Mouse (Mus musculus) stomach, postnatal 0 days (tissue): ENCODE measurements around the gene Gart. TPM values are rescaled to one million over a fixed set of nuclear protein-coding genes. Genes with fewer than 3 reads are reported as not detected.

Source experiments
- ATAC-seq: fragments of 200-750 bp; cut with Nextera tagmentation; 2 replicates; pipeline ENCODE4 v1.8.0; 2017; ENCODE audit not compliant: low FRiP score, low TSS enrichment
- DNase-seq: peaks from one replicate; pipeline ENCODE4 v3.0.0-alpha.2; 2016; ENCODE audit warnings: low spot score
- H3K27ac ChIP-seq: fragments of 300-500 bp; sonication (generic); replicated peaks from 2 replicates; pipeline ENCODE4 v1.5.1; 2014; ENCODE audit warnings: mild to moderate bottlenecking, control low read depth
- H3K27me3 ChIP-seq: fragments of 300-500 bp; sonication (generic); 2 replicates; pipeline ENCODE4 v1.6.1; 2014; ENCODE audit warnings: low read length; ENCODE audit not compliant: control insufficient read depth, insufficient read depth
- H3K36me3 ChIP-seq: fragments of 300-500 bp; sonication (generic); 2 replicates; pipeline ENCODE4 v1.6.1; 2014; ENCODE audit warnings: low read length, mixed read lengths; ENCODE audit not compliant: control insufficient read depth, insufficient read depth
- H3K4me1 ChIP-seq: fragments of 300-500 bp; sonication (generic); replicated peaks from 2 replicates; pipeline ENCODE4 v1.6.1; 2014; ENCODE audit warnings: antibody characterized with exemption; ENCODE audit not compliant: control insufficient read depth, insufficient read depth
- H3K4me2 ChIP-seq: fragments of 300-500 bp; sonication (generic); replicated peaks from 2 replicates; pipeline ENCODE4 v1.6.1; 2014; ENCODE audit warnings: low read depth, mild to moderate bottlenecking, control low read depth, moderate library complexity
- H3K4me3 ChIP-seq: fragments of 300-500 bp; sonication (generic); 2 replicates; pipeline ENCODE4 v1.5.1; 2014; ENCODE audit warnings: low read depth, low read length, control low read depth
- H3K9ac ChIP-seq: fragments of 300-500 bp; sonication (generic); 2 replicates; pipeline ENCODE4 v1.6.1; 2014; ENCODE audit warnings: mild to moderate bottlenecking, low read length, control low read depth, mixed read lengths
- H3K9me3 ChIP-seq: fragments of 300-500 bp; sonication (generic); 2 replicates; pipeline ENCODE4 v1.6.1; 2016; ENCODE audit warnings: low read length; ENCODE audit not compliant: control insufficient read depth
- CTCF ChIP-seq: IDR thresholded peaks from 2 replicates; pipeline ENCODE4 v1.5.1; 2016; ENCODE audit warnings: antibody characterized with exemption, low read depth, mild to moderate bottlenecking, moderate library complexity
- EP300 ChIP-seq: optimal IDR thresholded peaks from 2 replicates; pipeline ENCODE3; 2016; ENCODE audit warnings: antibody characterized with exemption
- WGBS: fragments of 180-500 bp; shearing (Covaris S2); extraction: QIAGEN DNeasy Blood & Tissue Kit; methylation state at CpG from one replicate; pipeline ENCODE4 v1.1.7; 2014; 5-methylcytosine and 5-hydroxymethylcytosine counted together
- polyA plus RNA-seq: library from polyadenylated mRNA; unstranded; fragments of >200 nt; fragmentation: Nextera tagmentation; extraction: Ambion mirVana; gene quantifications from 2 replicates; pipeline ENCODE4 v1.2.1, GENCODE M21; 2015

The Gart gene
- polyA plus RNA-seq, 1 experiment from 2014 or later = 36.4 TPM

DNA sequence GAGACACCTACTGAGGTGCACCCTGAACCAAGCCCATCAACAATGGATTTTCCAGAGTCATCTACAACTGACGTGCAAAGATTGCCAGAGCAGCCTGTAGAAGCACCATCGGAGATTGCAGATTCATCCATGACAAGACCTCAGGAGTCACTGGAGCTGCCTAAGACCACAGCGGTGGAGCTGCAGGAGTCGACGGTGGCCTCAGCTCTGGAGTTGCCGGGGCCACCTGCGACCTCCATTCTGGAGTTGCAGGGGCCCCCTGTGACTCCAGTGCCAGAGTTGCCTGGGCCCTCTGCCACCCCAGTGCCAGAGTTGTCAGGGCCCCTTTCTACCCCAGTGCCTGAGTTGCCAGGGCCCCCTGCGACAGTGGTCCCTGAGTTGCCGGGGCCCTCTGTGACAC, 8.5 kb upstream of the Gart start:
- Histone ChIP-seq H3K9ac (no peak overlapping the region), H3K9me3 (no peaks in the 10 kb centered on the region), H3K27ac (no peak overlapping the region), H3K36me3 (peaks cover 62% of the 10 kb centered on the region), H3K4me1 (no peaks in the 10 kb centered on the region), H3K27me3 (no peaks in the 10 kb centered on the region), H3K4me2 (no peak overlapping the region), H3K4me3 (no peak overlapping the region)
- no peak for ATAC-seq
- DNase-seq = no peak
- 99% methylated on average over 9 of the region's 9 CpGs for WGBS
- TF ChIP-seq EP300 (no peak), CTCF (no peak)

DNA sequence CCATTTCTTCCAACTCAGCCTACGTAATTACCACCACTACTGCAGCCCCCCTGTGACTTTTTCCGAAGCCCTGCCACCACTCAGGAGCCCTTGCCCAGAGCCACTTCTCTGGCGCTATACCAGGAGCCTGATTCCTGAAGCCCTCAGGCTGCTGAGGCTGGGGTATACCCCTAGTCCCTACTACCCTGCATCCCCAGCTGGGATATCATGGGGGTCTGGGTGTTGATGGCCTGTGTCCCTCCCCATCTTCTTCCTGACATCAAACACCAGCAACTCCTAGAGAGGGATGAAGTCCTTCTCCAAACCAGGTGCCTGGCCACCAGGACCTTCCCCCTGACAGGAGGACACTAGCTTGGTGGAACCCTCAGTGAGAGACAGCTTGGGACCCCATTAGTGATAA, 5.4 kb upstream of the Gart start:
- Histone ChIP-seq H3K9me3 (no peaks in the 10 kb centered on the region), H3K4me3 (no peak overlapping the region), H3K4me1 (no peaks in the 10 kb centered on the region), H3K36me3 (peaks cover 34% of the 10 kb centered on the region), H3K4me2 (no peak overlapping the region), H3K27ac (no peak overlapping the region), H3K9ac (no peak overlapping the region), H3K27me3 (no peaks in the 10 kb centered on the region)
- DNase-seq (no peak), ATAC-seq (no peak)
- TF ChIP-seq CTCF (no peak), EP300 (no peak)
- 81% methylated on average over 3 of the region's 3 CpGs for WGBS

DNA sequence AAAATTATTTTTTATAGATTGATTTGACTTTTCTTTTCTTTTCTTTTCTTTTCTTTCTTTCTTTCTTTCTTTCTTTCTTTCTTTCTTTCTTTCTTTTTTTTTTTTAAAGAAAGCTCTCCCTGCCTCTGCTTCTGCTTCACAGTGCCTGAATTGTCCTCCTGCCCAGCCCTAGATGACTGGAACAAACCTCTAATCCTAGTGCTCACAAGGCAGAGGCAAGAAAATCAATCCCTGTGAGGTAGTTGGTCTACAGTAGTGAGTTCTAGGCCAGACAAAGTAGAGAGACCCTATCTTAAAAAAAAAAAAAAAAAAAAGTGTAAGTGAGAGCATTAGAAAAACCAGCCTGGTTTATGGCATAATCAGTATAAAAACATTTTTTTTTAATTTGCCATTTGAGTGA, 3.0 kb upstream of the Gart start:
- H3K4me2 ChIP-seq = no peak overlapping the region
- no peak for ATAC-seq
- no peaks in the 10 kb centered on the region for H3K27me3 ChIP-seq
- H3K9ac ChIP-seq = no peak overlapping the region
- H3K4me1 ChIP-seq = no peaks in the 10 kb centered on the region
- no peak overlapping the region for H3K27ac ChIP-seq
- no peak overlapping the region for H3K4me3 ChIP-seq
- DNase-seq = no peak
- TF ChIP-seq EP300 (no peak), CTCF (no peak)
- H3K9me3 ChIP-seq = no peaks in the 10 kb centered on the region
- peaks cover 11% of the 10 kb centered on the region for H3K36me3 ChIP-seq

DNA sequence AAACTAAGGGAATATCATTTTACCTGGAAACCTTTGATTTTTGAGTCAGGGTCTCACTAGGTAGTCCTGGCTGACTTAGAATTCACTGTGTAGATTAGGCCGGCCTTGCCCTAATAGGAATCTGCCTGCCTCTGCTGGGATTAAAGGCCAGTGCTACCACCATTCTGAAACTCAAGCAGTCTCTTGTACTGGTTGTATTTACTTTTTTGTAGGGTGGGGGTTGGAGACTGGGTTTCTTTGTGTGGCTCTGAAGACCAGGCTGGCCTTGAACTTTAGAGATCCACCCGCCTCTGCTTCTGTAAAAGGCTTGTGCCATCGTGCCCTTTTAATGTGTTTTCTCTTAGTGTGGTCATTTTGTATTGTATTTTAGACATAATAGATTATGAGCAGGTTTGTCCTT, 2.5 kb upstream of the Gart start:
- no peaks in the 10 kb centered on the region for H3K4me1 ChIP-seq
- no peaks in the 10 kb centered on the region for H3K27me3 ChIP-seq
- H3K9ac ChIP-seq = 0 out of 2 replicates have a peak overlapping the region, but pooled peaks have one; percentile 27
- H3K9me3 ChIP-seq = no peaks in the 10 kb centered on the region
- 41% methylated on average over 3 of the region's 3 CpGs for WGBS
- H3K4me2 ChIP-seq = peak overlapping the region; percentile 46
- peaks cover 10% of the 10 kb centered on the region; the same call in 1 of the 2 replicates for H3K36me3 ChIP-seq
- DNase-seq (no peak), ATAC-seq (no peak)
- TF ChIP-seq EP300 = no peak
- TF ChIP-seq CTCF = no peak
- peak overlapping the region; percentile 30 for H3K4me3 ChIP-seq
- H3K27ac ChIP-seq = no peak overlapping the region

DNA sequence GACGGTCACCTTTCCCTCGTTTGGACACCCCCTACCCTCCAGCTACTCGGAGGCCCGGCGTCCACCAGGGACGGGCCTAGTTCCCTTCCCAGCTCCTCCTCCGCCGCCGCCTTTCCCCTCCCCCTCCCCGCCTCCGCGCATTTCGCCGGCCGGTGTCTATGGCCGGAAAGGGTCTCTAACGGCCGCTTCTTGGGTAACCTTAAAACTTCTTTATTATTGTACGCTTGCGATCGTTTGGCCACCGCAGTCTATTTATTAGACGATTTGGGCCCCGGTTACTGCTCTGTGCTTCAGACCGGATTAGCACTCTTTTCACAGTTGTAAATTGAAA, 1.4 kb upstream of the Gart start:
- Histone ChIP-seq H3K9me3 (no peaks in the 10 kb centered on the region), H3K36me3 (peaks cover 6% of the 10 kb centered on the region; the same call in 1 of the 2 replicates), H3K4me1 (no peaks in the 10 kb centered on the region), H3K4me3 (peak overlapping the region; percentile 78), H3K27me3 (no peaks in the 10 kb centered on the region), H3K4me2 (peak overlapping the region; percentile 66), H3K9ac (peak overlapping the region; percentile 92), H3K27ac (peak overlapping the region; percentile 100)
- no peak for TF ChIP-seq CTCF
- peak; percentile 10 for TF ChIP-seq EP300
- under 1% methylated on average over 25 of the region's 25 CpGs for WGBS
- DNase-seq (peak; percentile 84), ATAC-seq (peak; percentile 55)

DNA sequence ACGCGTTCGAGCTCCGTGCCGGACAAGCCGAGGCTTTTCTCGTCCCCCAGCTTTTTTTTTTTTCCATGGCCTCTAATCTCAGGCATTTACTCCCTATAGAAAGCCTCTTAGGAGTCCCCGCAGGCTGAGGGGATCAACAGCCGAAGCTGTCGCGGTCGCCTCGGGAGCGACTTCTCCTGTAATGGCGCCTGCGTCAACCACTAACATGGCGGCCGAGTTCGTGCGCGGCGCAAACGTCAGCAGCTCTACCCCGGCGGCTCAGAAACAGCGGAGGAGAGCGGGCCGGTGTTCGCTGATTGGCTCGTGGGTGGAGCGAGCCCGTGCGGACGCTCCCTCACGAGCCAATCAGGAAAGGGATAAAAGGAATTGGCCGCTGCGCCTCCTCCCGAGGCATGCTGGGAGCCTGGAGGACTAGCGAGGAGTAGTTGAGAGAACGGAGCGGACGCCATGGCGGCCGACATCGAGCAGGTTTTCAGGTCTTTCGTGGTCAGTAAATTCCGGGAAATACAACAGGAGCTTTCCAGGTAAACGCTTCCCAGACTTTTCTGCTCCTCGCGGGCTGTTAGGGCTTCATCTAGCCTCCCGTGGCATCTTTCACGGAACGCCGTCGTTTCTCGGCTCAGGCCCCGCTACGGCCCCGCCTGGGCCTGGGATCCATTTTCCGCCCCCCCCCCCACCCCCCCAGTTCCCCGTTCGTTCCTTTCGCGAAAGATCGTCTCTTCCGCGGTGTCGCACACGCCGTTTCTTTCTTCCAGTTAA, 888 bp upstream of the Gart start, which contains the start of gene Son:
Gene Son (plus strand): TSS at position 46 of the 759 bp plus-strand sequence.
- peak within 1 kb of the TSS; percentile 93 for H3K9ac ChIP-seq
- peak within 1 kb of the TSS; percentile 78 for H3K4me3 ChIP-seq
- H3K36me3 ChIP-seq = peaks cover 6% of the 10 kb centered on the region; the same call in 1 of the 2 replicates

More for the DNA sequence above, 888 bp upstream of the Gart start, which contains the start of gene Son:
- H3K4me2 ChIP-seq = peak within 1 kb of the TSS; percentile 93
- TF ChIP-seq EP300 (peak; percentile 84), CTCF (peak; percentile 4; the same call in 1 of the 2 replicates)
- H3K27me3 ChIP-seq = no peaks in the 10 kb centered on the region
- no peaks in the 10 kb centered on the region for H3K9me3 ChIP-seq
- under 1% methylated on average over 68 of the region's 70 CpGs for whole genome bisulfite sequencing
- H3K4me1 ChIP-seq = no peaks in the 10 kb centered on the region
- peak; percentile 96 for ATAC-seq
- peak; percentile 96 for DNase-seq
- H3K27ac ChIP-seq = peak within 1 kb of the TSS; percentile 100
